Mouse (Mus musculus): ENCODE measurements at regions not wholly inside any gene's neighbourhood (a gene's known extent, or its start where the extent isn't known, plus 50 kb on each side); places are given as distances from the start of the nearest gene placed in this dataset.

DNA sequence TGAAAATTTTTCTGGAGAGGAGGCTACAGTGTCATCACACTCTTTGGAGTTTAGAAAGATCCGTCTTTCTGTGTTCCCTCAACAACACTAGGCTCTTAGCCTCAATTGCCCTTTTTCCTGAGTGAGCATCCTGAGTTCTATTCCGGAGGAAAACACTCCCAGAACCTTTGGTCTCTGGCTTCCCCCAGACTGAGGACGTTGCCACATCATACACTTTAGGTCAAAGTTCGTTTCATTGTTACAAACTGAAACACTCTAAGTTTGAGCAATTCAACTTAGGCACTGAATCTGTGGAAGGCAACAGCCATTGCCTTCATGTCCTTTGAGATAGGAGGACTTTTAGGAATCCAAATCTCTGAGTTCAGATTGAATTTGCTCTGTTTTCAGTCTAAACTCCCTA is 85.0 kb downstream of the Arl4a start:
- ATAC-seq: no peak

- no peak for ATAC-seq
Observed at GRCm38 (mm10) chr12:39951911-39952310, 85.9 kb downstream of the Arl4a start.

- ATAC-seq: no peak
Observed at GRCm38 (mm10) chr12:39950270-39950801, 87.5 kb downstream of the Arl4a start.

- ATAC-seq: no peak
Observed at GRCm38 (mm10) chr12:39942910-39943309, 94.9 kb downstream of the Arl4a start.

DNA sequence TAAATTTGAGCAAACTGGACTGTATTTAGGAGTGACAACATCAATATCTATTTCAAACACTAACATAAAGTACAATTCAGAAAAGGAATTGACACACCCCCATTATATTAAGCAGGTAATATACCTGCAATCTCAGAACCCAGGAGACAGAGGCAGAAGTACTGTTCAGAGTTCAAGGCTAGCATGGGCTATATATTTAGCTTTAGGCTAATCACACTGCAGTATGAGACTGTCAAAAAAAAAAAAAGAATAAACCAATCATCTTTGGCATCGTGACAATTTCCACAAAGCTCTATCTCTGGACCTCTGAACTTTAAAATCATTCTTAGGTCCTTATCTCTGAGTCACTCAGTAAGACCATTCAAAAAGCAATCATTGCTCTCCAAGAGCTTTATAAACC is 96.7 kb downstream of the Arl4a start:
- no peak for ATAC-seq

DNA sequence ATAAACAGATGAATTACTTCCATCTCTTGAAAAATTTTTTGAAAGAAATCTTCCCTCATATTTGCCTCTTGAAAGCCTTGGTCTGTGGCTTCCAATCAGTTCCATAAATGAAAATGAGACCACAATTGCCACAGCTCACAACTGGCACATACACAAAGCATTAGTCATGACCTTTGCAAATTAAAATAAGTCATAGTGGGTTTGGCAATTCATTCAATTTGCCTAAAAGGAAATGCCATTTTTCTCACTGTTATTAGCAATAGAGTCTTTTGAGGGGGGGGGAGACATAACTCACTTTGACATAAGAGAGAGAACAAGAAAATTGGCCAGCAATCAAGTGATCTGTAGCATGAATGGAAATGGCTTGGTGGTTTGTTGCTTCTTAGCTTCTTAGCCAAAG is 98.8 kb downstream of the Arl4a start:
- ATAC-seq: no peak

GRCm38 (mm10) chr12:39938211-39938610 is 99.6 kb downstream of the Arl4a start:
- ATAC-seq: no peak

DNA sequence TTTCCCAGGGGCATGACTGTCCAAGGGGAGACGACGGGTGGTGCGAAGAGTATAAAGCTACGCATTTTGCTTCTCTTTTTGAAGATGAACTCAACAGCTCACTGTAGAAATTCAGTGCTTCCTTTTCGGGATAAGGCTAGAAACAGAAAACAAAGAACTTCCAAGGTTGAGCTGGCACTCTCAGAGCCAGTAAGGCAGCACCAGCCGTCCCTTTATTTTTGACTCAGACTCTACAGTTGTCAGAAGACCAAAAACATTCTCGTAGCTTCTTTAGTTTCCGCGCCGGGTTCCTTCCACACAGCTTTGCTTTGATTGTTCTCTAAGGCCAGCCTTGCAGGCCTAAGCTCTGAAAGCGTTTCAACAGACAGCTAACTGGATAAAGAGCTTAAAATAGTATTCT is 101.5 kb downstream of the Arl4a start:
- ATAC-seq: no peak

- ATAC-seq: no peak
Observed at GRCm38 (mm10) chr12:39935775-39936174, 102.0 kb downstream of the Arl4a start.

- ATAC-seq: no peak
Observed at GRCm38 (mm10) chr12:39934877-39935276, 102.9 kb downstream of the Arl4a start.

DNA sequence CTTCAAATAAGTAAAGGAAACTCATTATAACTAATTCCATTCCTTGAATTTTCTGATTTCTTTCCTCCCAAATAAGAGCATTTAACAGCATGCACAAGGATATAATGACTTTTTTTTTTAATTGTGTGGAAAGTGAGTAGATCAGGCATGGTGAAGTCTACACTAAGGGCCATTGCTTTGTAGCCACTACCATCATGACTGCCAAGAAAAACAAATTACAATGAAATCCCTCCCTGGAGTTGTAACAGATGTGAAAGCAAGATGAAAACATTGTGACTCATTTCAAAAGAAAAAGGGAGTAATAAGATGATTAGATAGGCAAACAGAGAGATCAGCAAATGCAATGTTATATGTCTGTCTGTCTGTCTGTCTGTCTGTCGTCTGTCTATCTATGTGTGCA is 106.6 kb downstream of the Arl4a start:
- ATAC-seq: no peak

- ATAC-seq: no peak
Observed at GRCm38 (mm10) chr12:39927902-39928301, 109.9 kb downstream of the Arl4a start.

DNA sequence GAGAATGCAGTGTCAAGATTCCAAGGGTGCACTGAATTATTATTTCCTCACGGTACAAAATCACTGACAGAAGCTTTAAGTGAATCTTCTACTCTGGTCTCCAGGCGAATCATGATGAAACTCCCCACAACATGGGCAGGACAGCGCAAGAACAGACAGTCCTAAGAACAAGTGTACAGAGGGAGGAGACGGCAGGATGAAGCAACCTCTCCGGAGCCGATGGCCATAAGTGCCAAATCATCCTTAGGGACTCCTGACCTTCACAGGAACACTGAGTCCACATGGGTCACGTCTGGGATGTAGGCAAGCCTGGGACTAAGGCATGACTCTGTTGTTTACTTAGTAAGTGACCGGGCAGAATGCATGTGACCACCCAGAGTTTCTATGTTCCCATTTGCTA is 110.8 kb downstream of the Arl4a start:
- no peak for ATAC-seq

- ATAC-seq: no peak
Observed at GRCm38 (mm10) chr12:39921481-39921880, 116.3 kb downstream of the Arl4a start.

DNA sequence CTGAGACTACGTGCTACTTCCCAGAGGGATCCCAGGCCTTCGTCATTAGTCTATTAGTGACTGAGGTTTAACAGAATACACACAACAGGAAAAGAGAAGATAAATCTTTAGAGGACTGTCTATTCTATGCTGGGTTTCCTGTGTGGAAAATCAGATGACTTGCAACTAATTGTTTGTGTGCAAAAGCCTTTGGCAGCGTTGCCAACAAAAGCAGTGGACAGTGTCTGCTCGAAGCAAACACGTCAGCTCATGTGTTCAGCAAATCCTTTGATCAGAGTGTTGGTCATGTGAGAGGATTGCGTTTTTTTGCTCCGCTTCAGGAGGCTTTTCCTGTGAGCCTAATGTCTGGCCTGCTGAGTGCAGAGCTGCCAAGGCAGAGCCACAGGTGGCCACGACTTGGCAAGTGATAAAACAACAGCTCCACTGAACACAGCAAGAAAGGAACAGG is 117.3 kb downstream of the Arl4a start:
- ATAC-seq: no peak

DNA sequence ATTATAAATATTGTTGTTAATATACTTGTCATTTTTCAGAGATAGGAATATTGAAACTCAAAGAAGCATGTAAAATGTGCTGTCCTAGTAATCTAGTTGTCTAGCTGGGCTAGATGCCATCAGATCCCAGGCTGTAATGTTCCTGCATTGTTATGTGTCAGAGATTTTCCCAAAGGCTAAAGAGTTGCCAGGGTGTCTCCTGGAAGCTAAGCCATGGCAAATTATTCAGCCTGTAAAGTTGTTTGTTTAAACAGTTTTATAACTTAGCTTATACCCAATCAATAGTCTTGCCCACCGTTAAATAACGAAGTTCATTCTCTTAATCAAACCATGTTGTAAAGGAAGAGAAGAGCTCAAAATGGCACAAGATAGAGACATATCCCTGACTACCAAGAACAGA is 117.9 kb downstream of the Arl4a start:
- ATAC-seq: no peak

DNA sequence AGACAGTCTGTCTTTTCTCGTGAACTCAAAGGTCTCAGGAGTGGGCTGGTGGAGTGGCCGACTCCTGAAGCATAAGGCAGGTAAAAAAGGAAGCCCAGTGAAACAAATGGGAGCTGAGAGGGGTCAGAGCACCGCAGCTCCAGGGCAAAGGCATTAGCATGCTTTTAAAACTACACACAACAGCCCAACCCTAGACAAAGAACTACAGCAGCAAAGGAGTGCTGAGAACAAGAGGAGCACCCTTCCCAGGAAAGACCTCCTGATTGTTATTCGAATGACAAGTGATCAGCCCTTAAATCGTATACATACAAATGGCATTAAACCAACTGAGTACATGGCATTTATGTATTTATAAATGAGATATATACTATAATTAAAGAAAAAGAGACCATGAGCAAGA is 149.3 kb downstream of the Arl4a start:
- no peak for ATAC-seq

DNA sequence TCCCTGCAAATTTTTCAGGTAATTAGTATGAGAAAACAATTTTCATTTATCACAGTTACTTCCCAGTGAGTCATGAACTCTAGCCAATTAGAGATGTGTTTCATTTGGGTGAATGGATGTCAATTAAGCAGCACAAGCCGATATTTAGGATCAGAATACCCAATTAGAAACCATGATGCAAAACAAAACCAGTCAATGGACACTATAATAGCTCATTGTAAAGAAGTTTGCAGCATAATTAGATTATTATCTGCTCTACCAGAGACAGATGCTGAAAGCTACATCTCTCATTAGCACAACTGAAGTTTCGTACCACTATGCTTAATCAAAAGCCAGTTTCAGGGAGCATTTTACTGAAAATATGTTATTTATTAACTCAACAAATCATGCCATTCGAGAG is 152.5 kb downstream of the Arl4a start:
- no peak for ATAC-seq

DNA sequence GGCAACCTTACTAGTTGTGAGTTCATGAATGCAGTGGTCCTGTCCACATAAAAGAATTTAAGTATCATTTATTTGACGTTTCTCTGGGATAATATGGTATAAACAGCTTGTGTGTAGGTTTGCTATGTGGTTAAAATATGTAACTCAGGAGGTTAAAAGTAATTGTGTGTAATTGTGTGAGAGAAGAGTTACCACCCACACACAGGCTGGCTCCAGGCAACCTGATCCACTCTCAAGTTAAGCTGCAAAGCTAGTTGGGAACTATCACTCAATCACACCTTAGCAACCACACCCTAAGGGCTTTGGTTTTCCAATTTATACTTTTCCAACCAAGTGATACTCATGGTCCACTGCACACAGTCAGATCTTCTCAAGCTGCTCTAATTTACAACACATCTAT is 157.5 kb downstream of the Arl4a start:
- no peak for ATAC-seq

GRCm38 (mm10) chr12:39873917-39874316 is 163.9 kb downstream of the Arl4a start:
- no peak for ATAC-seq

DNA sequence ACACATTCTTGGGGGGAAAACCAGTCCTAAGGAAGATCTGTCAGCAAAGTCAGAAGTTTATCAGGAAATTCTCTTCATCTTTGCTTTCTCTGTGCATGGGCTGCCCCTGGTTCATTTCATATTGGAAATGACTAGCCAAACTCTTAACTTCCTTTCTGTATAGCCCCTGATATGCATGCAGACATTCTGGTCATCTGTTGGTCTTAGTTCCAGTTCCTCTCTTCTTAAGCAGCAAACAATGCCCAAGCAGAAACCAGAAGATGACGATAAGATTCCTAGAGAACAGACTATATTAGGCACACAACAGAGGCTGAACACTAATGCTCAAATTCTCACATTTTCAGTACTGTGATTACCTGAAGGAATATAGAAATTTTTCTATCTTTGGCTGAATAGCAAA is 176.0 kb downstream of the Arl4a start:
- ATAC-seq: no peak

DNA sequence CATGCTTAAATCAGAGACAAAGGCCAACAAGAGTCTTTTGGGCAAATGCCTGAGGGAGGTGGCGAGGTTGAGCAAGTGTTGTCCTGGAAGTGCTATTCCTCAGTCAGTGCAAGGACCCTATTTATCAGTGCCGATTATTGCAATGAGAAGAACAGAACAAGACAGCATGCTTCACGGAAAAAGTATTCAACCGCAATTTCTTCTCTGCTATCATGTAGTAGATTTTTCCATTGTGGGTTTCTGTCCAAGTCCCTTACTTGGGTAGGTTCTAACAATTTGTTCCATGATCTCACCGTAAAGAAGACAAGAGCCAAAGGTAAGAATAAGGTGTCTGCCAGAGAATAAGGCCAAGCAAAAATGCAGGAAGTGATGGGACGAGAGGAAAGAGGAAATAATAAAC is 186.2 kb downstream of the Arl4a start:
- peak; percentile 86 for ATAC-seq

- ATAC-seq: no peak
Observed at GRCm38 (mm10) chr12:39849346-39850058, 188.3 kb downstream of the Arl4a start.

DNA sequence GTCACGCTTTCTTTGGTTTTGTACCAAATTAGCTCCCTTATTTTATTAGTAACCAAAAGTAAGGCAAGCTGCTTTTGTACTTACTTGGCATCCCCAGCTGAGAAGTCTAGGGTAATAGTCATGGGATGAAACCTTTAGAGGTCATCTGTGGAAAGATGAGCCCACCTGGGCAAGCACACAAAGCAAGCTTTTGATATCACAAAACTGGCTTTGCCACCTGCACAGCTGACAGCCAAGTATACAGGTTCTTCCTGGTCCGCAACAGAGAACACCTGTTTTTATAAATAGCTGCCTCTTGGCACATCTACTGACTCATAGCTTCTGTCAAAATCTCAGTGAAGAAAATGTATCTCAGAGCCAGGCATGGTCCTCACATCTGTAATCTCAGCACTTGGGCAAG is 197.2 kb downstream of the Arl4a start:
- ATAC-seq: no peak

- ATAC-seq: no peak
Observed at GRCm38 (mm10) chr12:39840179-39840578, 197.6 kb downstream of the Arl4a start.
